Mouse (Mus musculus) heart, postnatal 0 days (tissue): ENCODE results near the gene Mapk7. TPM values are rescaled to one million over a fixed set of nuclear protein-coding genes. Genes with fewer than 3 reads are reported as not detected.
A peak's percentile ranks its signal among the peaks of the same experiment; 100 is the strongest.

Source experiments
- ATAC-seq: fragments of 200-750 bp; cut with Nextera tagmentation; 2 replicates; pipeline ENCODE4 v1.8.0; 2017; ENCODE audit warnings: low read depth, moderate number of reproducible peaks, moderate library complexity; ENCODE audit not compliant: insufficient read depth
- DNase-seq: peaks from one replicate; pipeline ENCODE4 v3.0.0-alpha.2; 2016; ENCODE audit warnings: low spot score
- H3K27ac ChIP-seq: fragments of 300-500 bp; sonication (generic); 2 replicates; pipeline ENCODE4 v1.5.1; 2014; ENCODE audit warnings: low read depth, mild to moderate bottlenecking
- H3K27me3 ChIP-seq: fragments of 300-500 bp; sonication (generic); 2 replicates; pipeline ENCODE4 v1.6.1; 2014; ENCODE audit warnings: low read length, mixed read lengths; ENCODE audit not compliant: control insufficient read depth, insufficient read depth
- H3K36me3 ChIP-seq: fragments of 300-500 bp; sonication (generic); replicated peaks from 2 replicates; pipeline ENCODE4 v1.6.1; 2014; ENCODE audit warnings: low read length, mixed read lengths; ENCODE audit not compliant: control insufficient read depth, insufficient read depth
- H3K4me1 ChIP-seq: fragments of 300-500 bp; sonication (generic); 2 replicates; pipeline ENCODE4 v1.6.1; 2014; ENCODE audit warnings: antibody characterized with exemption; ENCODE audit not compliant: control insufficient read depth, insufficient read depth
- H3K4me2 ChIP-seq: fragments of 300-500 bp; sonication (generic); 2 replicates; pipeline ENCODE4 v1.6.1; 2014; ENCODE audit warnings: low read depth, mild to moderate bottlenecking, low read length, moderate library complexity
- H3K4me3 ChIP-seq: fragments of 300-500 bp; sonication (generic); 2 replicates; pipeline ENCODE4 v1.5.1; 2014; ENCODE audit warnings: low read depth, low read length
- H3K9ac ChIP-seq: fragments of 300-500 bp; sonication (generic); replicated peaks from 2 replicates; pipeline ENCODE4 v1.6.1; 2014; ENCODE audit warnings: low read depth, low read length, mixed read lengths
- H3K9me3 ChIP-seq: fragments of 300-500 bp; sonication (generic); replicated peaks from 2 replicates; pipeline ENCODE4 v1.6.1; 2016; ENCODE audit warnings: low read length; ENCODE audit not compliant: control insufficient read depth
- CTCF ChIP-seq: IDR thresholded peaks from 2 replicates; pipeline ENCODE4 v1.5.1; 2016; ENCODE audit warnings: antibody characterized with exemption, control low read depth, low read depth
- EP300 ChIP-seq: IDR thresholded peaks from 2 replicates; pipeline ENCODE4 v1.6.1; 2016; ENCODE audit warnings: antibody characterized with exemption, low read depth
- WGBS: fragments of 180-500 bp; shearing (Covaris S2); extraction: QIAGEN DNeasy Blood & Tissue Kit; methylation state at CpG from one replicate; pipeline ENCODE4 v1.1.7; 2014; 5-methylcytosine and 5-hydroxymethylcytosine counted together
- polyA plus RNA-seq: library from polyadenylated mRNA; unstranded; fragments of >200 nt; fragmentation: Nextera tagmentation; extraction: Ambion mirVana; gene quantifications from 2 replicates; pipeline ENCODE4 v1.2.1, GENCODE M21; 2015
- total RNA-seq: library from RNA; depleted of rRNA; stranded (reverse); fragments of >200 nt; gene quantifications from 2 replicates; pipeline ENCODE4 v1.2.3, GENCODE M21; 2014; ENCODE audit warnings: low replicate concordance

Gene Mapk7
- total and polyA plus RNA-seq, 2 experiments from 2014 or later: 12.5 to 33.5 TPM

DNA sequence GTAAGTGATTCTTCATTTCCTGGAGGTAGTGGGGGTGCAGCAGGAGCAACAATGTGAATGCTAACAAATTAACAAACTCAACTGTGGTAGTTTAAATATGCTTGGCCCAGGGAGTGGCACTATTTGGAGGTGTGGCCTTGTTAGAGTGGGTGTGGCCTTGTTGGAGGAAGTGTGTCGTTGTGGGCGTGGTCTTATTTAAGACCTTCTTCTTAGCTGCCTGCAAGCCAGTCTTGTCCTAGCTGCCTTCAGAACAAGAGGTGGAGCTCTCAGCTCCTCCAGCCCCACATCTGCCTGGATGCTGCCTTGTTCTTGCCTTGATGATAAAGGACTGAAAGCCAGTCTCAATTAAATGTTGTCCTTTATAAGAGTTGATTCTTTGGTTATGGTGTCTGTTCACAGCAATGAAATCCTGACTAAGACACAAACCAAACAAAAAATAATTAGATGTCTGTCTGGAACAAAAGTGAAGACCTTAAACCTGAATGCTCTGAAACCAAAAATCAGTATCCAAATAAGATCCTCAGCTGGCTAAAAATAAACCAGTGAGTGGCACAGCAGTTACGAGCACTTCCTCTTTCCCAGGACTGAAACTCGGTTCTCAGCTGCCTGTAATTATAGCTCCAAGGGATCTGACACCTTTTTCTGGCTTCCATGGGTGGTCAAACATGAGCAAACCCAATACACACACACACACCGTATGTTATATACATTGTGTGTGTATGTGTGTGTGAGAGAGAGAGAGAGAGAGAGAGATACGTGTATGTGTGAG is 4.7 kb upstream of the Mapk7 start:
- TF ChIP-seq CTCF (no peak), EP300 (no peak)

GRCm38 (mm10) chr11:61497490-61497889 is 3.3 kb upstream of the Mapk7 start:
- no peaks in the 10 kb centered on the region for H3K27me3 ChIP-seq
- DNase-seq (no peak), ATAC-seq (no peak)
- H3K27ac ChIP-seq: no peak overlapping the region
- H3K4me1 ChIP-seq: peaks cover 10% of the 10 kb centered on the region; the same call in 1 of the 2 replicates
- WGBS: 68% methylated on average over 1 of the region's 1 CpGs
- H3K4me2 ChIP-seq: no peak overlapping the region
- no peak overlapping the region for H3K4me3 ChIP-seq
- no peak overlapping the region for H3K9ac ChIP-seq
- TF ChIP-seq CTCF (no peak), EP300 (no peak)
- H3K36me3 ChIP-seq: no peaks in the 10 kb centered on the region
- H3K9me3 ChIP-seq: no peaks in the 10 kb centered on the region

More for the DNA sequence above, 4.7 kb upstream of the Mapk7 start:
- peak overlapping the region; percentile 36 for H3K27ac ChIP-seq
- no peaks in the 10 kb centered on the region for H3K36me3 ChIP-seq
- H3K27me3 ChIP-seq: no peaks in the 10 kb centered on the region
- WGBS: 39% methylated on average over 6 of the region's 6 CpGs
- no peak overlapping the region for H3K4me2 ChIP-seq
- no peaks in the 10 kb centered on the region for H3K9me3 ChIP-seq
- DNase-seq (no peak), ATAC-seq (no peak)
- no peak overlapping the region for H3K9ac ChIP-seq
- no peaks in the 10 kb centered on the region for H3K4me1 ChIP-seq
- H3K4me3 ChIP-seq: no peak overlapping the region

GRCm38 (mm10) chr11:61495528-61495927 is 1.3 kb upstream of the Mapk7 start:
- Histone ChIP-seq H3K9me3 (no peaks in the 10 kb centered on the region), H3K27me3 (no peaks in the 10 kb centered on the region), H3K4me1 (peaks cover 12% of the 10 kb centered on the region; the same call in 1 of the 2 replicates), H3K4me2 (no peak overlapping the region), H3K4me3 (no peak overlapping the region), H3K36me3 (peaks cover 16% of the 10 kb centered on the region), H3K27ac (no peak overlapping the region), H3K9ac (no peak overlapping the region)
- DNase-seq: no peak
- TF ChIP-seq EP300: no peak
- TF ChIP-seq CTCF: no peak
- no peak for ATAC-seq
- 81% methylated on average over 2 of the region's 2 CpGs for WGBS

- H3K27ac ChIP-seq: peak overlapping the region; percentile 54
- H3K4me1 ChIP-seq: peaks cover 12% of the 10 kb centered on the region; the same call in 1 of the 2 replicates
- no peak for TF ChIP-seq EP300
- no peak for TF ChIP-seq CTCF
- ATAC-seq (peak; percentile 34), DNase-seq (no peak)
- H3K9me3 ChIP-seq: no peaks in the 10 kb centered on the region
- peak overlapping the region; percentile 58 for H3K9ac ChIP-seq
- H3K36me3 ChIP-seq: peaks cover 35% of the 10 kb centered on the region
- WGBS: under 1% methylated on average over 44 of the region's 50 CpGs
- H3K4me2 ChIP-seq: peak overlapping the region; percentile 70
- H3K27me3 ChIP-seq: no peaks in the 10 kb centered on the region
- H3K4me3 ChIP-seq: peak overlapping the region; percentile 69
These were observed 579 bp downstream of the Mapk7 start for GRCm38 (mm10) chr11:61493525-61494128.

DNA sequence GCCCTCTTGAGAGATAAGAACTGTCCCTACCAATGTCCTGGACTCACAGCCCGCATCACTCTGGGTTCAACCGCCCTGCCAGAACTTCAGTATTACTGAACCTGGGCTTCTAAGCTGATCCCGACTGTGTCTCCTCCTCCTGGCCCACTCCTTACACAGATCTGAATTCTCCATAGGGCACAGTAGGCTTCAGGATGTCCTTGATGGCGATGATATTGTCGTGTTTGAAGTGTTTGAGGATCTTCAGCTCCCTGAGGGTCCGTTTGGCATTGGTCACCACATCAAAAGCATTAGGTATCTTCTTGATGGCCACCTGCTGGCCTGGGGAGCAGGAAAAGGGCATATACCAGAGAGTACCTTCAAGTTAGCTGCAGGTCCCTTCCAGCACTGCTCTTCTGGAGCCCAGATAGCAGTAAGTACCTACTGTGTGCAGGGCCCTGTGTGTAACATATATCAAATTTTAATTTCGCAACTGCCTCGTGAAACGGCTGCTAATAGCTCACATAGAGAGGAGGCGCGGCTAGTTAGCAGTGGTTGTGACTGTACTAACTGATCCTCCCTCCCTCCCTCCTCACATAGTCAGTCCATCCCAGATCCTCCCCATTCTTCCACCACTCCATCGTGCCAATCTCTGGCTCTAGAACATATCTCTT is 1.3 kb downstream of the Mapk7 start:
- TF ChIP-seq EP300: no peak
- no peak for TF ChIP-seq CTCF
- Histone ChIP-seq H3K9ac (peak overlapping the region; percentile 58), H3K4me2 (peak overlapping the region; percentile 70), H3K4me3 (peak overlapping the region; percentile 69), H3K36me3 (peaks cover 41% of the 10 kb centered on the region), H3K27ac (peak overlapping the region; percentile 54; the same call in 1 of the 2 replicates), H3K27me3 (no peaks in the 10 kb centered on the region), H3K9me3 (no peaks in the 10 kb centered on the region), H3K4me1 (peaks cover 12% of the 10 kb centered on the region; the same call in 1 of the 2 replicates)
- ATAC-seq: no peak
- WGBS: 62% methylated on average over 12 of the region's 12 CpGs
- no peak for DNase-seq
